Mouse (Mus musculus) neural tube, embryonic 14.5 days (tissue): ENCODE measurements around the gene Zfp467. TPM values are rescaled to one million over a fixed set of nuclear protein-coding genes. Genes with fewer than 3 reads are reported as not detected.

ENCODE experiments used
- ATAC-seq: fragments of 200-750 bp; cut with Nextera tagmentation; 2 replicates; pipeline ENCODE4 v1.8.0; 2017; ENCODE audit warnings: low read depth, mild to moderate bottlenecking, moderate TSS enrichment, moderate library complexity
- H3K27ac ChIP-seq: fragments of 300-500 bp; sonication (generic); 2 replicates; pipeline ENCODE4 v1.5.1; 2014; ENCODE audit warnings: low read depth, mild to moderate bottlenecking, control low read depth, low read length, moderate library complexity, mixed read lengths
- H3K27me3 ChIP-seq: fragments of 300-500 bp; sonication (generic); 2 replicates; pipeline ENCODE4 v1.6.1; 2014; ENCODE audit warnings: low read length; ENCODE audit not compliant: control insufficient read depth, insufficient read depth
- H3K36me3 ChIP-seq: fragments of 300-500 bp; sonication (generic); 2 replicates; pipeline ENCODE4 v1.6.1; 2014; ENCODE audit warnings: low read length, mixed read lengths; ENCODE audit not compliant: control insufficient read depth, insufficient read depth
- H3K4me1 ChIP-seq: fragments of 300-500 bp; sonication (generic); 2 replicates; pipeline ENCODE4 v1.6.1; 2014; ENCODE audit warnings: low read length; ENCODE audit not compliant: control insufficient read depth, insufficient read depth
- H3K4me2 ChIP-seq: fragments of 300-500 bp; sonication (generic); 2 replicates; pipeline ENCODE4 v1.6.1; 2014; ENCODE audit warnings: mild to moderate bottlenecking, low read depth, low read length, control low read depth
- H3K4me3 ChIP-seq: fragments of 300-500 bp; sonication (generic); 2 replicates; pipeline ENCODE4 v1.5.1; 2014; ENCODE audit warnings: low read depth, low read length, control low read depth, mixed read lengths
- H3K9ac ChIP-seq: fragments of 300-500 bp; sonication (generic); replicated peaks from 2 replicates; pipeline ENCODE4 v1.6.1; 2014; ENCODE audit warnings: low read depth, mild to moderate bottlenecking, control low read depth, low read length, mixed read lengths
- H3K9me3 ChIP-seq: fragments of 300-500 bp; sonication (generic); 2 replicates; pipeline ENCODE4 v1.6.1; 2016; ENCODE audit warnings: low read length; ENCODE audit not compliant: control insufficient read depth
- WGBS: fragments of 180-500 bp; shearing (Covaris S2); extraction: QIAGEN DNeasy Blood & Tissue Kit; methylation state at CpG from one replicate; pipeline ENCODE4 v1.1.7; 2014; 5-methylcytosine and 5-hydroxymethylcytosine counted together
- polyA plus RNA-seq: library from polyadenylated mRNA; unstranded; fragments of >200 nt; fragmentation: Nextera tagmentation; extraction: Ambion mirVana; gene quantifications from 2 replicates; pipeline ENCODE4 v1.2.1, GENCODE M21; 2014

Zfp467 gene
- polyA plus RNA-seq, 1 experiment from 2014 or later = 37.8 TPM

GRCm38 (mm10) chr6:48435111-48435510, 10.5 kb downstream of the Zfp467 start:
- ATAC-seq = no peak
- no peaks in the 10 kb centered on the region; the same call in 1 of the 2 replicates for H3K36me3 ChIP-seq
- H3K9me3 ChIP-seq = no peaks in the 10 kb centered on the region
- H3K4me3 ChIP-seq = no peak overlapping the region
- H3K4me1 ChIP-seq = peaks cover 12% of the 10 kb centered on the region
- no peak overlapping the region for H3K27ac ChIP-seq
- H3K27me3 ChIP-seq = peaks cover 20% of the 10 kb centered on the region
- 40% methylated on average over 5 of the region's 5 CpGs for WGBS
- H3K4me2 ChIP-seq = no peak overlapping the region
- no peak overlapping the region for H3K9ac ChIP-seq

DNA sequence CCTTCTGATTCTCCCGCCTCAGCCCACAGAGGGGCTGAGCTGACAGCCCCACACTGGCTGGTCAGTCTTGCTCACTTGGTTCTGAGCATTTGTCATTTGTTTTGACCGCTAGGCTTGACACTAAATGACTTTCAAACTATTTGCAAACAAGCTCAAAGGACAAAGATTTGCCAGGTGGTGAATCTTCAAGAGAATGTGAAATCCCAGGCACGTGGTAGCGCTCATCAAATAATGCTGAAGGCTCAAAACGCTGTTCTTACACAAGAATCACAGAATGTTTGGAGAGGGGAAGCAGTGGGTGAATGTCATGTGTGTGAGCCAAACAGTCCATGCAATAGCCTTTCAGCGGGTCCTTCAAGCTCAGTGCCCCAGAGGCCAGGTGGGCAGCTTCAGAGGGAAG, 11.0 kb downstream of the Zfp467 start:
- no peak overlapping the region for H3K9ac ChIP-seq
- no peak overlapping the region for H3K4me2 ChIP-seq
- H3K4me3 ChIP-seq = no peak overlapping the region
- H3K27ac ChIP-seq = no peak overlapping the region
- no peaks in the 10 kb centered on the region for H3K9me3 ChIP-seq
- ATAC-seq = no peak
- peaks cover 12% of the 10 kb centered on the region for H3K4me1 ChIP-seq
- H3K27me3 ChIP-seq = peaks cover 19% of the 10 kb centered on the region
- no peaks in the 10 kb centered on the region; the same call in 1 of the 2 replicates for H3K36me3 ChIP-seq
- WGBS = 66% methylated on average over 6 of the region's 6 CpGs

DNA sequence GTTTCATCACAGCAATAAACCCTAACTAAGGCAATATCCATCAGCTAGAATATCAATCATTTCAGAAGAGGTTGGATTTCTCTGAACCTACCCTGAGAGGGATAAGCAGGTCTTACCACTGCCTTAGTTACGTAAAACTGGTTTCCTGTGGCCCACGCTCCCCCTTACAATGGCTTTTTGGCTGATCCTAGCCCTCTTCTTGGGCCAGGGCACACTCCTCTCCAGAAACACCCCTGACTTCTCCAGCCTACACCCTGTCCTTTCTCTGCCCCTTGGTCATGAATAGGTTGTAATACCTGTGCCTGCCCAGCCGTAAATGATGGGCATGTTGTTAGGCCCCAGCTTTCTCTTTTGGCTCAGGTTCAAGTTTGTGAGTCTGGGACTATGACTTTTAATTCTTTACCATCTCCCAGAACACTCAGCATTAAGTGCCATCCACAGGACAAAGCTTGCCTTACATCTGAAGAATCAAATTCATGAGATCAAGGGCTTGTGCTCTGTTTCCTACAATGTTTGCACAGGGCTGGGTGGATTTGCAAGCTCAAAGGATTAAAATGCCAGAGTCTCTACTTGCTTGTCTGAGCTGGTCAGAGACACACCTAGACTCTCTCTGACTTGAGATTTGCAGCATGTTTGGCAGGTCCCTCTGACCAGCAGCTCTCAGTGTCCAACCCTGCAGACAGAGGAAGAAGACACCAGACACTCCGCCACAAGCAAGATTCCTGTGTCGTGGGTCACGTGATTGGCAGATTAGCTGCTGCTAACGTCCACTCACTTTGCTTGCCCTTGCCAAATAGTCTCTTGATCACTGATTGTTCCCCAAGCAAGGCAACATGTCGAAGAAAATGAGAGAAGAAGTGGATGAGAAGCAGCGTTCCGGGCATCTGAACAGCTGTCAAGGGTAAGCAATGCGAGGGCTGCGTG, 12.5 kb downstream of the Zfp467 start:
- ATAC-seq = no peak

GRCm38 (mm10) chr6:48430748-48431147, 14.9 kb downstream of the Zfp467 start:
- H3K9ac ChIP-seq = no peak overlapping the region
- no peaks in the 10 kb centered on the region for H3K4me1 ChIP-seq
- H3K36me3 ChIP-seq = no peaks in the 10 kb centered on the region
- H3K9me3 ChIP-seq = no peaks in the 10 kb centered on the region
- no peak overlapping the region for H3K4me3 ChIP-seq
- H3K27ac ChIP-seq = no peak overlapping the region
- WGBS = 68% methylated on average over 5 of the region's 5 CpGs
- no peak for ATAC-seq
- no peak overlapping the region for H3K4me2 ChIP-seq
- H3K27me3 ChIP-seq = no peaks in the 10 kb centered on the region

More for the DNA sequence above, 12.5 kb downstream of the Zfp467 start:
- Histone ChIP-seq H3K4me3 (no peak overlapping the region), H3K4me2 (no peak overlapping the region), H3K9ac (no peak overlapping the region), H3K36me3 (no peaks in the 10 kb centered on the region; the same call in 1 of the 2 replicates), H3K27ac (no peak overlapping the region), H3K4me1 (peaks cover 2% of the 10 kb centered on the region; the same call in 1 of the 2 replicates), H3K27me3 (peaks cover 5% of the 10 kb centered on the region), H3K9me3 (no peaks in the 10 kb centered on the region)
- WGBS = 76% methylated on average over 12 of the region's 12 CpGs

- Histone ChIP-seq H3K27me3 (no peaks in the 10 kb centered on the region), H3K9me3 (no peaks in the 10 kb centered on the region), H3K9ac (no peak overlapping the region), H3K36me3 (no peaks in the 10 kb centered on the region), H3K4me2 (no peak overlapping the region), H3K27ac (no peak overlapping the region), H3K4me1 (no peaks in the 10 kb centered on the region), H3K4me3 (no peak overlapping the region)
- WGBS = 63% methylated on average over 4 of the region's 4 CpGs
- ATAC-seq = no peak
Observed at GRCm38 (mm10) chr6:48428769-48429557, 16.7 kb downstream of the Zfp467 start.

DNA sequence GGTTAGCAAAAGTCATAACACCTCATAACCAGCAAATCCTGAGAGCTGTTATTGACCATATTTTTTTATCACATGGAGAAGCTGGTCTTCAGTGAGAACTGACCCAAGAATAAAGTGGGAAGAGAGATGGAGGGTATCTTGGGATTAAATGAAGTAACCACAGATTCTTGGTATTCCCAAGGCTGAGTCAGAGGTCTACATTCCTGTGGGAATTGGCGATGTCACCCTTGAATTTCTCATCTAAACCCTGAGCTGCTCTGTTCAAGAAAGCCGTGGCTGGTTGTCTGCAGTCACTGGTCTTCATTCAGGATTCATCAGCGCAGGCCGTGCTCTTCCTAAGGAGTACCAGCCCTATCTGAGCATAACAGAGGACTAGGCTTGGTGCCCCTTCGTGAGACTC, 18.7 kb downstream of the Zfp467 start:
- Histone ChIP-seq H3K9ac (no peak overlapping the region), H3K4me1 (no peaks in the 10 kb centered on the region), H3K27me3 (no peaks in the 10 kb centered on the region), H3K4me2 (no peak overlapping the region), H3K27ac (no peak overlapping the region), H3K4me3 (no peak overlapping the region), H3K9me3 (no peaks in the 10 kb centered on the region), H3K36me3 (no peaks in the 10 kb centered on the region)
- ATAC-seq = no peak
- WGBS = 76% methylated on average over 5 of the region's 5 CpGs

- no peak overlapping the region for H3K4me2 ChIP-seq
Observed at GRCm38 (mm10) chr6:48424074-48424473, 21.6 kb downstream of the Zfp467 start.

DNA sequence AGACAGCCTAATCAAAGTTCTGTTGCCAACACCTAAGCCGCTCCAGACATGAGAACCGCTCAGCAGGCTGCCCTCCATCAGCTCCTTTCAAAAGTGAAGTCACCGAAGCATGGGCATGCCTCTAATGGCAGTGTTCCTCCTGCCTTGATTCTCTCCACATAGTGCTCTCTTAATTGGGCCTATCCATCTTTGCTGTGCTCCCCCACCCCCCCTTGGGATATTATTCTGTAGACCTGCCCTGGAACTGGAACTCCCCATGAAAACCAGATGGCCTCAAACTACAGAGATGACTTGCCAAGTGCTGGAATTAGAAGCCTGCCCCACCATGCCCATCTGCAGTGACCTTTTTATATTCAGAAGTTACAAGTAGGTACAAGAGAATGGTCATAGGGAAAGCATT, 22.3 kb downstream of the Zfp467 start:
- Histone ChIP-seq H3K27me3 (no peaks in the 10 kb centered on the region), H3K36me3 (no peaks in the 10 kb centered on the region; the same call in 1 of the 2 replicates), H3K9me3 (no peaks in the 10 kb centered on the region), H3K4me3 (no peak overlapping the region), H3K9ac (no peak overlapping the region), H3K4me2 (no peak overlapping the region), H3K4me1 (no peaks in the 10 kb centered on the region), H3K27ac (no peak overlapping the region)
- 80% methylated on average over 3 of the region's 3 CpGs for WGBS
- no peak for ATAC-seq

More at GRCm38 (mm10) chr6:48424074-48424473, 21.6 kb downstream of the Zfp467 start:
- no peak for ATAC-seq
- H3K27me3 ChIP-seq = no peaks in the 10 kb centered on the region
- no peak overlapping the region for H3K9ac ChIP-seq
- H3K36me3 ChIP-seq = no peaks in the 10 kb centered on the region; the same call in 1 of the 2 replicates
- H3K27ac ChIP-seq = no peak overlapping the region
- WGBS = 70% methylated on average over 5 of the region's 5 CpGs
- no peaks in the 10 kb centered on the region for H3K9me3 ChIP-seq
- no peak overlapping the region for H3K4me3 ChIP-seq
- H3K4me1 ChIP-seq = no peaks in the 10 kb centered on the region

GRCm38 (mm10) chr6:48420647-48421046, 25.0 kb downstream of the Zfp467 start:
- Histone ChIP-seq H3K4me3 (no peak overlapping the region), H3K9me3 (no peaks in the 10 kb centered on the region), H3K4me1 (no peaks in the 10 kb centered on the region), H3K27me3 (no peaks in the 10 kb centered on the region), H3K9ac (no peak overlapping the region), H3K27ac (no peak overlapping the region), H3K36me3 (peaks cover 15% of the 10 kb centered on the region), H3K4me2 (no peak overlapping the region)
- WGBS = 14% methylated on average over 2 of the region's 2 CpGs
- ATAC-seq = no peak
